Mouse (Mus musculus) midbrain, postnatal 0 days (tissue): ENCODE data around the gene Ccdc38. TPM values are rescaled to one million over a fixed set of nuclear protein-coding genes. Genes with fewer than 3 reads are reported as not detected.

ENCODE experiments used
- ATAC-seq: fragments of 200-750 bp; cut with Nextera tagmentation; 2 replicates; pipeline ENCODE4 v1.8.0; 2017; ENCODE audit warnings: moderate number of reproducible peaks, mild to moderate bottlenecking, moderate TSS enrichment, moderate library complexity; ENCODE audit not compliant: low FRiP score
- DNase-seq: peaks from one replicate; pipeline ENCODE4 v3.0.0-alpha.2; 2015; ENCODE audit warnings: low spot score
- H3K27ac ChIP-seq: fragments of 300-500 bp; sonication (generic); 2 replicates; pipeline ENCODE4 v1.5.1; 2014; ENCODE audit warnings: low read depth, mild to moderate bottlenecking, low read length, mixed read lengths
- H3K27me3 ChIP-seq: fragments of 300-500 bp; sonication (generic); 2 replicates; pipeline ENCODE4 v1.6.1; 2014; ENCODE audit warnings: low read length, control low read depth, mixed read lengths; ENCODE audit not compliant: insufficient read depth
- H3K36me3 ChIP-seq: fragments of 300-500 bp; sonication (generic); 2 replicates; pipeline ENCODE4 v1.6.1; 2014; ENCODE audit warnings: low read length, control low read depth, mixed read lengths; ENCODE audit not compliant: insufficient read depth
- H3K4me1 ChIP-seq: fragments of 300-500 bp; sonication (generic); 2 replicates; pipeline ENCODE4 v1.6.1; 2014; ENCODE audit warnings: mild to moderate bottlenecking, control low read depth, antibody characterized with exemption, low read length, mixed read lengths; ENCODE audit not compliant: insufficient read depth
- H3K4me2 ChIP-seq: fragments of 300-500 bp; sonication (generic); 2 replicates; pipeline ENCODE4 v1.6.1; 2014; ENCODE audit warnings: low read depth, mild to moderate bottlenecking, low read length, mixed read lengths; ENCODE audit not compliant: poor library complexity, severe bottlenecking
- H3K4me3 ChIP-seq: fragments of 300-500 bp; sonication (generic); 2 replicates; pipeline ENCODE4 v1.5.1; 2014; ENCODE audit warnings: low read depth, mild to moderate bottlenecking, low read length, moderate library complexity
- H3K9ac ChIP-seq: fragments of 300-500 bp; sonication (generic); replicated peaks from 2 replicates; pipeline ENCODE4 v1.6.1; 2014; ENCODE audit warnings: mild to moderate bottlenecking, low read length, moderate library complexity, mixed read lengths; ENCODE audit not compliant: poor library complexity, severe bottlenecking
- H3K9me3 ChIP-seq: fragments of 300-500 bp; sonication (generic); 2 replicates; pipeline ENCODE4 v1.6.1; 2016; ENCODE audit warnings: low read length, control low read depth
- CTCF ChIP-seq: IDR thresholded peaks from 2 replicates; pipeline ENCODE4 v1.5.1; 2016; ENCODE audit warnings: antibody characterized with exemption, mild to moderate bottlenecking
- WGBS: fragments of 180-500 bp; shearing (Covaris S2); extraction: QIAGEN DNeasy Blood & Tissue Kit; methylation state at CpG from one replicate; pipeline ENCODE4 v1.1.7; 2014; 5-methylcytosine and 5-hydroxymethylcytosine counted together
- polyA plus RNA-seq: library from polyadenylated mRNA; unstranded; fragments of >200 nt; fragmentation: Nextera tagmentation; extraction: Ambion mirVana; gene quantifications from 2 replicates; pipeline ENCODE4 v1.2.1, GENCODE M21; 2015
- total RNA-seq: library from RNA; depleted of rRNA; stranded (reverse); fragments of >200 nt; gene quantifications from 2 replicates; pipeline ENCODE4 v1.2.3, GENCODE M21; 2014

The Ccdc38 gene
- total and polyA plus RNA-seq, 2 experiments from 2014 or later: 0.52 to 4.4 TPM

GRCm38 (mm10) chr10:93568671-93569070 is 28.2 kb downstream of the Ccdc38 start:
- H3K36me3 ChIP-seq: no peaks in the 10 kb centered on the region
- DNase-seq (no peak), ATAC-seq (no peak)
- no peaks in the 10 kb centered on the region for H3K9me3 ChIP-seq
- no peak overlapping the region for H3K4me2 ChIP-seq
- no peaks in the 10 kb centered on the region for H3K27me3 ChIP-seq
- no peak overlapping the region for H3K9ac ChIP-seq
- H3K27ac ChIP-seq: no peak overlapping the region
- TF ChIP-seq CTCF: no peak
- no peaks in the 10 kb centered on the region for H3K4me1 ChIP-seq
- 87% methylated on average over 6 of the region's 6 CpGs for WGBS
- H3K4me3 ChIP-seq: no peak overlapping the region

- ATAC-seq: no peak
- Histone ChIP-seq H3K4me1 (no peaks in the 10 kb centered on the region), H3K4me3 (no peak overlapping the region), H3K27me3 (no peaks in the 10 kb centered on the region), H3K9me3 (no peaks in the 10 kb centered on the region), H3K27ac (no peak overlapping the region), H3K9ac (no peak overlapping the region), H3K36me3 (no peaks in the 10 kb centered on the region), H3K4me2 (no peak overlapping the region)
- no peak for TF ChIP-seq CTCF
- DNase-seq: no peak
- WGBS: 46% methylated on average over 2 of the region's 2 CpGs
Measured at GRCm38 (mm10) chr10:93572209-93572608, 31.8 kb downstream of the Ccdc38 start.

GRCm38 (mm10) chr10:93574966-93575365 is 34.5 kb downstream of the Ccdc38 start:
- no peak for DNase-seq
- TF ChIP-seq CTCF: no peak
- no peaks in the 10 kb centered on the region for H3K27me3 ChIP-seq
- H3K4me2 ChIP-seq: no peak overlapping the region
- H3K36me3 ChIP-seq: no peaks in the 10 kb centered on the region
- no peak overlapping the region for H3K27ac ChIP-seq
- H3K9ac ChIP-seq: no peak overlapping the region
- no peaks in the 10 kb centered on the region for H3K4me1 ChIP-seq
- ATAC-seq: no peak
- H3K9me3 ChIP-seq: no peaks in the 10 kb centered on the region
- WGBS: 73% methylated on average over 4 of the region's 4 CpGs
- no peak overlapping the region for H3K4me3 ChIP-seq

GRCm38 (mm10) chr10:93575960-93576359 is 35.5 kb downstream of the Ccdc38 start:
- H3K9ac ChIP-seq: no peak overlapping the region
- H3K27me3 ChIP-seq: no peaks in the 10 kb centered on the region
- no peak overlapping the region for H3K4me2 ChIP-seq
- H3K9me3 ChIP-seq: no peaks in the 10 kb centered on the region
- no peak overlapping the region for H3K27ac ChIP-seq
- ATAC-seq: no peak
- no peak for TF ChIP-seq CTCF
- H3K4me1 ChIP-seq: no peaks in the 10 kb centered on the region
- no peaks in the 10 kb centered on the region for H3K36me3 ChIP-seq
- 94% methylated on average over 8 of the region's 8 CpGs for WGBS
- no peak overlapping the region for H3K4me3 ChIP-seq
- no peak for DNase-seq

GRCm38 (mm10) chr10:93577271-93577886 is 36.9 kb downstream of the Ccdc38 start:
- no peak overlapping the region for H3K4me2 ChIP-seq
- H3K27me3 ChIP-seq: no peaks in the 10 kb centered on the region
- H3K4me1 ChIP-seq: no peaks in the 10 kb centered on the region
- WGBS: 65% methylated on average over 13 of the region's 13 CpGs
- no peak overlapping the region for H3K4me3 ChIP-seq
- H3K36me3 ChIP-seq: peaks cover 6% of the 10 kb centered on the region
- ATAC-seq: no peak
- H3K9ac ChIP-seq: no peak overlapping the region
- peak; percentile 85 for DNase-seq
- TF ChIP-seq CTCF: peak; percentile 87
- H3K27ac ChIP-seq: no peak overlapping the region
- no peaks in the 10 kb centered on the region for H3K9me3 ChIP-seq

GRCm38 (mm10) chr10:93588796-93589195 is 48.4 kb downstream of the Ccdc38 start:
- H3K9ac ChIP-seq: peak overlapping the region; percentile 84
- WGBS: 3% methylated on average over 11 of the region's 11 CpGs
- peak overlapping the region; percentile 84 for H3K4me2 ChIP-seq
- peak; percentile 24; the same call in 1 of the 2 replicates for ATAC-seq
- peak overlapping the region; percentile 82 for H3K27ac ChIP-seq
- peak overlapping the region; percentile 79 for H3K4me3 ChIP-seq
- no peaks in the 10 kb centered on the region for H3K27me3 ChIP-seq
- H3K9me3 ChIP-seq: no peaks in the 10 kb centered on the region
- 0 out of 2 replicates have a peak, but pooled peaks cover 3% of the 10 kb centered on the region for H3K36me3 ChIP-seq
- DNase-seq: peak; percentile 31
- TF ChIP-seq CTCF: 0 out of 2 replicates have a peak, but pooled peaks have one; percentile 13
- peaks cover 7% of the 10 kb centered on the region; the same call in 1 of the 2 replicates for H3K4me1 ChIP-seq
